Mouse (Mus musculus) lung, embryonic 16.5 days (tissue): ENCODE measurements at regions not wholly inside any gene's neighbourhood (a gene's known extent, or its start where the extent isn't known, plus 50 kb on each side); places are given as distances from the start of the nearest gene placed in this dataset.

Experiments used
- ATAC-seq: fragments of 200-750 bp; cut with Nextera tagmentation; 2 replicates; pipeline ENCODE4 v1.8.0; 2017; ENCODE audit warnings: low read depth, mild to moderate bottlenecking, moderate library complexity
- H3K27ac ChIP-seq: fragments of 300-500 bp; sonication (generic); 2 replicates; pipeline ENCODE4 v1.5.1; 2014; ENCODE audit warnings: mild to moderate bottlenecking, control low read depth, low read length
- H3K27me3 ChIP-seq: fragments of 300-500 bp; sonication (generic); 2 replicates; pipeline ENCODE4 v1.6.1; 2014; ENCODE audit warnings: low read depth, low read length, mixed read lengths; ENCODE audit not compliant: control insufficient read depth, insufficient read depth
- H3K36me3 ChIP-seq: fragments of 300-500 bp; sonication (generic); 2 replicates; pipeline ENCODE4 v1.6.1; 2014; ENCODE audit warnings: low read length; ENCODE audit not compliant: control insufficient read depth, insufficient read depth
- H3K4me1 ChIP-seq: fragments of 300-500 bp; sonication (generic); replicated peaks from 2 replicates; pipeline ENCODE4 v1.6.1; 2014; ENCODE audit warnings: low read length, mixed read lengths; ENCODE audit not compliant: control insufficient read depth, insufficient read depth
- H3K4me2 ChIP-seq: fragments of 300-500 bp; sonication (generic); 2 replicates; pipeline ENCODE4 v1.6.1; 2014; ENCODE audit warnings: low read depth, low read length, control low read depth
- H3K4me3 ChIP-seq: fragments of 300-500 bp; sonication (generic); 2 replicates; pipeline ENCODE4 v1.5.1; 2014; ENCODE audit warnings: mild to moderate bottlenecking, low read length, control low read depth
- H3K9ac ChIP-seq: fragments of 300-500 bp; sonication (generic); 2 replicates; pipeline ENCODE4 v1.6.1; 2014; ENCODE audit warnings: low read length, control low read depth
- H3K9me3 ChIP-seq: fragments of 300-500 bp; sonication (generic); 2 replicates; pipeline ENCODE4 v1.6.1; 2016; ENCODE audit warnings: low read length; ENCODE audit not compliant: control insufficient read depth
- WGBS: fragments of 180-500 bp; shearing (Covaris S2); extraction: QIAGEN DNeasy Blood & Tissue Kit; methylation state at CpG from one replicate; pipeline ENCODE4 v1.1.7; 2014; 5-methylcytosine and 5-hydroxymethylcytosine counted together

GRCm38 (mm10) chr2:173356786-173357185, 80.5 kb upstream of the Pmepa1 start:
- no peak overlapping the region for H3K4me2 ChIP-seq
- no peak overlapping the region for H3K27ac ChIP-seq
- WGBS, result 68% methylated on average over 5 of the region's 5 CpGs
- H3K36me3 ChIP-seq, result no peaks in the 10 kb centered on the region
- no peaks in the 10 kb centered on the region for H3K9me3 ChIP-seq
- ATAC-seq, result no peak
- H3K27me3 ChIP-seq, result no peaks in the 10 kb centered on the region
- H3K4me1 ChIP-seq, result peaks cover 17% of the 10 kb centered on the region
- no peak overlapping the region for H3K9ac ChIP-seq
- no peak overlapping the region for H3K4me3 ChIP-seq

GRCm38 (mm10) chr2:173365441-173366166, 89.3 kb upstream of the Pmepa1 start:
- ATAC-seq, result no peak
- H3K9me3 ChIP-seq, result no peaks in the 10 kb centered on the region
- H3K4me3 ChIP-seq, result no peak overlapping the region
- H3K27me3 ChIP-seq, result peaks cover 3% of the 10 kb centered on the region
- WGBS, result 14% methylated on average over 24 of the region's 24 CpGs
- H3K36me3 ChIP-seq, result no peaks in the 10 kb centered on the region
- H3K9ac ChIP-seq, result no peak overlapping the region
- H3K27ac ChIP-seq, result no peak overlapping the region
- no peak overlapping the region for H3K4me2 ChIP-seq
- 0 out of 2 replicates have a peak, but pooled peaks cover 2% of the 10 kb centered on the region for H3K4me1 ChIP-seq

- Histone ChIP-seq H3K9ac (no peak overlapping the region), H3K4me2 (no peak overlapping the region), H3K27me3 (peaks cover 3% of the 10 kb centered on the region), H3K9me3 (no peaks in the 10 kb centered on the region; the same call in 1 of the 2 replicates), H3K4me3 (no peak overlapping the region), H3K36me3 (no peaks in the 10 kb centered on the region), H3K4me1 (0 out of 2 replicates have a peak, but pooled peaks cover 2% of the 10 kb centered on the region), H3K27ac (no peak overlapping the region)
- ATAC-seq, result no peak
- 62% methylated on average over 11 of the region's 11 CpGs for WGBS
These were observed 90.4 kb upstream of the Pmepa1 start for GRCm38 (mm10) chr2:173366734-173367133.

GRCm38 (mm10) chr2:173368899-173369298, 92.6 kb upstream of the Pmepa1 start:
- WGBS, result 51% methylated on average over 7 of the region's 7 CpGs
- no peaks in the 10 kb centered on the region for H3K36me3 ChIP-seq
- no peak overlapping the region for H3K27ac ChIP-seq
- no peak overlapping the region for H3K4me3 ChIP-seq
- H3K9me3 ChIP-seq, result peaks cover 7% of the 10 kb centered on the region
- no peak overlapping the region for H3K4me2 ChIP-seq
- 0 out of 2 replicates have a peak, but pooled peaks cover 2% of the 10 kb centered on the region for H3K4me1 ChIP-seq
- H3K9ac ChIP-seq, result no peak overlapping the region
- peaks cover 3% of the 10 kb centered on the region for H3K27me3 ChIP-seq
- ATAC-seq, result no peak

- 85% methylated on average over 6 of the region's 6 CpGs for WGBS
- H3K27me3 ChIP-seq, result no peaks in the 10 kb centered on the region
- no peaks in the 10 kb centered on the region for H3K36me3 ChIP-seq
- no peak overlapping the region for H3K4me2 ChIP-seq
- no peak for ATAC-seq
- H3K4me1 ChIP-seq, result peaks cover 20% of the 10 kb centered on the region
- H3K9me3 ChIP-seq, result peaks cover 6% of the 10 kb centered on the region
- H3K27ac ChIP-seq, result no peak overlapping the region
- no peak overlapping the region for H3K9ac ChIP-seq
- H3K4me3 ChIP-seq, result no peak overlapping the region
These were observed 100.6 kb upstream of the Pmepa1 start for GRCm38 (mm10) chr2:173376926-173377325.

GRCm38 (mm10) chr2:173377497-173378257, 101.3 kb upstream of the Pmepa1 start:
- WGBS, result 46% methylated on average over 10 of the region's 12 CpGs
- peaks cover 27% of the 10 kb centered on the region for H3K4me1 ChIP-seq
- no peaks in the 10 kb centered on the region for H3K36me3 ChIP-seq
- H3K9ac ChIP-seq, result peak overlapping the region; percentile 20; the same call in 1 of the 2 replicates
- H3K27me3 ChIP-seq, result no peaks in the 10 kb centered on the region
- H3K4me2 ChIP-seq, result no peak overlapping the region
- peak; percentile 44 for ATAC-seq
- H3K9me3 ChIP-seq, result no peaks in the 10 kb centered on the region
- no peak overlapping the region for H3K4me3 ChIP-seq
- peak overlapping the region; percentile 52 for H3K27ac ChIP-seq

GRCm38 (mm10) chr2:173379736-173380135, 103.4 kb upstream of the Pmepa1 start:
- Histone ChIP-seq H3K27me3 (no peaks in the 10 kb centered on the region), H3K4me2 (no peak overlapping the region), H3K4me3 (no peak overlapping the region), H3K36me3 (no peaks in the 10 kb centered on the region), H3K9ac (no peak overlapping the region), H3K9me3 (no peaks in the 10 kb centered on the region), H3K4me1 (peaks cover 27% of the 10 kb centered on the region), H3K27ac (peak overlapping the region; percentile 56)
- WGBS, result 83% methylated on average over 1 of the region's 1 CpGs
- ATAC-seq, result no peak

GRCm38 (mm10) chr2:173380341-173380761, 104.0 kb upstream of the Pmepa1 start:
- peaks cover 27% of the 10 kb centered on the region for H3K4me1 ChIP-seq
- H3K9me3 ChIP-seq, result no peaks in the 10 kb centered on the region
- peak; percentile 34 for ATAC-seq
- WGBS, result 41% methylated on average over 3 of the region's 3 CpGs
- H3K36me3 ChIP-seq, result no peaks in the 10 kb centered on the region
- H3K27me3 ChIP-seq, result no peaks in the 10 kb centered on the region
- H3K4me2 ChIP-seq, result no peak overlapping the region
- H3K27ac ChIP-seq, result peak overlapping the region; percentile 56
- no peak overlapping the region for H3K9ac ChIP-seq
- H3K4me3 ChIP-seq, result no peak overlapping the region

- Histone ChIP-seq H3K36me3 (no peaks in the 10 kb centered on the region), H3K9me3 (no peaks in the 10 kb centered on the region), H3K27ac (peak overlapping the region; percentile 38; the same call in 1 of the 2 replicates), H3K9ac (no peak overlapping the region), H3K4me3 (no peak overlapping the region), H3K4me1 (peaks cover 27% of the 10 kb centered on the region), H3K4me2 (no peak overlapping the region), H3K27me3 (no peaks in the 10 kb centered on the region)
- no peak for ATAC-seq
- 16% methylated on average over 7 of the region's 7 CpGs for WGBS
These were observed 106.0 kb upstream of the Pmepa1 start for GRCm38 (mm10) chr2:173382176-173382813.
